Mouse (Mus musculus) left cerebral cortex, postnatal 25 days (tissue): ENCODE results near the gene Serpinb3a. TPM values are rescaled to one million over a fixed set of nuclear protein-coding genes. Genes with fewer than 3 reads are reported as not detected.
"Not testable (repeated sequence)": the region's sequence is repeated elsewhere in the genome, so short reads cannot be mapped to it uniquely, and the experiment has no call there.

Experiments used
- DNase-seq, 2 experiments: peaks; one replicate each; pipeline ENCODE4 v3.0.0; 2022; ENCODE audit warnings: low spot score in 2 of 2, mixed read lengths in 1 of 2
- intact Hi-C: fragments of 180-260 bp; cut with DNase I; formaldehyde crosslinking; loops from one replicate; pipeline ENCODE4 v1.15.1; 2025
- total RNA-seq, 2 experiments: library from RNA; stranded (reverse); gene quantifications; 2 replicates each; pipeline ENCODE4 v1.2.3; 2021

Gene Serpinb3a
- not detected for total RNA-seq

DNA sequence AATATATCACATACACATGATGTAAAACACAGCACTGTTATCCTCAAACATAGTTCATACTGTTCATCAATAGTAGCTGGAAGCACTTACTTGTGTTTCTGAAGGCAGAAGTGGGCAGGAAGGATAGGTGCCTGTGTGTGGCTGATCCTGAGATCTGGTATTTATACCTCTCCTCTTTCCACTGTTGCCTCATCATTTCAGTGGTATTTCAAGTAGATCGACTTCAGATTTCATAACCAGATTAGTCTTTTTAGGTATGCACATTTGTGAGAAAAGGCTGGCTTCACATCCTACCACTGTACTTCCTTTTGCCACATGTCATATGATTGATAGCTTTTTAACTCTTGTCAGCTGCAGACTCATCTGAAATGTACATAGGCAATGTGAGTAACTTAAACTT lies at the start of gene Serpinb3a:
Serpinb3a (minus strand) TSS at position 101 of the 400 bp plus-strand sequence.
- intact Hi-C loops: no loop called here
- DNase-seq: no peak

DNA sequence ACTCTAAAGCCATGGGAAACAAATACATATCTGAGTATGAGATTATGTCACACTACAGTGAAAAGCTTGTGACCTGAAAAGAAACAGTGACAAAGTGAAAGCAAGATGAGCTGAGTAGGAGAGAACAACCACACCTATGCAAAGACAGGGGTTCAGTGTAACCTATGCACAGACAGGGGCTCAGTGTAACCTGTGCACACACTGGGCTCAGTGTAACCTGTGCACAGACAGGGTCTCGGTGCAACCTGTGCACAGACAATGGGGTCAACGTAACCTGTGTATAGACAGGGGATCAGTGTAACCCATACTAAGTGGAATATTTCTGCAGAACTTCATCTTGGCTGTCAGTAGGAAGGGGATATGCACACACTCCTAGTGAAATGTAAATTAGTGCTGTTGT lies 46.3 kb upstream of the Serpinb3a start:
- intact Hi-C loops: no loop called here
- DNase-seq: no peak

DNA sequence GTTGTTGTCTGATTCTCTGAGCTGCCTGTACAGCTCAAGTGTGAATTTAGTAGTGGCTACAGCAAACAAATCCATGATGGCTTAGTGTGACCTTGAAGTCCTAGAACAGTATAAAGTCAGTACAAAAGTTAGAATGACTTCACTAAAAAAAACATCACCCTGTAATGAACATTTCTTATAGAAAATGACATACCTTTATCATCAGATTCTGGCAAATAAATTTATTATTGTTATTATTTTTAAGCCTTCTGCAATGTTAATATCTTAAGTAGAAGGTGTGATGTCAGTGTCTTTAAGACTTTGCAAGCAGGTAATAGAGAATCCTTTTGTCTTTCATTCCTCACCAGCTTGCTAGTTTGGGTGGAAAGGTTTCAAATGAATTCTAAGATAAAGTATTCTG lies 31.3 kb upstream of the Serpinb3a start, which contains the start of gene Serpinb3d:
Serpinb3d (minus strand) TSS at position 101 of the 400 bp plus-strand sequence.
- no peak for DNase-seq
- intact Hi-C loops: no loop called here

DNA sequence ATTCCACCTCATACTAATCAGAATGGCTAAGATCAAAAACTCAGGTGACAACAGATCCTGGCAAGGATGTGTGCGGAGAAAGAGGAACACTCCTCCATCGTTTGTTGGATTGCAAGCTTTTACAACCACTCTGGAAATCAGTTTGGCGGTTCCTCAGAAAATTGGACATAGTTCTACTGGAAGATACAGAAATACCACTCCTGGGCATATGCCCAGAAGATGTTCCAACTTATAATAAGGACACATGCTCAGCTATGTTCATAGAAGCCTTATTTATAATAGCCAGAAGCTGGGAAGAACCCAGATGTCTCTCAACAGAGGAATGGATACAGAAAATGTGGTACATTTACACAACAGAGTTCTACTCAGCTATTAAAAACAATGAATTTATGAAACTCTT lies 17.9 kb downstream of the Serpinb3a start:
- DNase-seq: peak; percentile 12 to 86
- intact Hi-C loops: not testable (repeated sequence)

DNA sequence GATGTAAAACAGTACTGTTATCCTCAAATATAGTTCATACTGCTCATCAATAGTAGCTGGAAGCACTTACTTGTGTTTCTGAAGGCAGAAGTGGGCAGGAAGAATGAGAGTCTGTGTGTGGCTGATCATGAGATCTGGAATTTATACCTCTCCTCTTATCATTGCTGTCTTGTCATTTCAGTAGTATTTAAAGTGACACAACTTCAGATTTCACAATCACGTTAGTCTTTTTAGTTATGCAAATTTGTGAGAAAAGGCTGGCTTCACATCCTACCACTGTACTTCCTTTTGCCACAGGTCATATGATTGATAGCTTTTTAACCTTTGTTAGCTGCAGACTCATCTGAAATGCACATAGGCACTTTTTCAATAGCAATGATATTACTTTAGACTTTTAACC lies 26.2 kb downstream of the Serpinb3a start:
- intact Hi-C loops: no loop called here
- no peak for DNase-seq

DNA sequence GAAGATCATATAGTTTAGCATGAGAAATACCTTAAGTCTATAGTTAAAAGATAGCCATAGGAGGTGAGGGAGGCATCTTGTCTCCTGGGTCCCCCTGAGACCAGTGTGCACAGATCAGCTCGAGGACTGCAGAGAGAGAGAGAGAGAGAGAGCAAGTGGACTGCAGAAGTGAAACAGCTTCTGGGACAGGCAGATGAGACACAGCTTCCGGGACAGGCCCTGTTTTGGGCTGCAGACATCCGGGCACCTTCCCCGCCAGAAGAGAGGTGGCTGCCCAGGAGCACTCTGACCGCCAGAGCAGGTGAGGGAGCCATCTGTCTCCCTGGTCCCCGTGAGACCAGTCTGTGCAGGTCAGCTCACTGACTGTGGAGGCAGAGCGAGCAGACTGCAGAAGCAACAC lies 36.9 kb downstream of the Serpinb3a start:
- DNase-seq: no peak
- intact Hi-C loops: loop anchor here (2.0 kb wide), 1 partner anchor 466 kb away; no protein-coding TSS in a partner anchor

DNA sequence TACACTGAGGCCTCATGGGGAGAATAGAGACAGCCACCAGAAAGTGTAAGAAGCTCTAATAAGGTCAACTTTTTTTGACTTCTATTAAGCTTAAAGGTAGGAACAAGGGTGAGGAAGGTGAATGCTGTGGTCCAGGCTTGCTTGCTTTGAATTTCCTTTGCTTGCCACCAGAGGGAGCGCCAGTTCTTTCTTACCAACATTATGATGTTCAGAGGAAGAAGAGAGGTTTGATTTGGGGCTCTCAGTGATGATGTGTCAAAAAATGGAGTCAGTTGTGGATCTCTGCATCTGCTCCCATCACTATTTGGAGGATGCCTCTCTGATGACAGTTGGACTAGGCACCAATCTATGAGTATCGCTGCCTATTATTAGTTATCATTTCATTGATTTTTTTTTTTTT lies 37.6 kb downstream of the Serpinb3a start:
- intact Hi-C loops: loop anchor here (2.0 kb wide), 1 partner anchor 466 kb away; no protein-coding TSS in a partner anchor

DNA sequence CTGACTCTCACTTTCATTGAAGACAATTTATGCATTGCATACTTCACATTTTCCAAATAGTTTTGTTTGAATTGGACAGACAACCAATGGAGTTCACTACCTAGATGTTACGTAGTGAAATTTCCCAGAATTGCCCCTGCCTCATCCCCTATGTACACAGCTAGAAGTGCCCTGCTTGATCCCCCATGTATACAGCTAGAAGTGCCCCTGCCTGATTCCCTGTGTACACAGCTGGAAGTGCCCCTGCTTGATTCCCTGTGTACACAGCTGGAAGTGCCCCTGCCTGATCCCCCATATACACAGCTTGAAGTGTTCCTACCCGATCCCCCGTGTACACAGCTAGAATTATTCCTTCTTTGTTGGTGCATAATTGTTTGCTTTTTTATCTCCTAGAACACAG lies 45.8 kb downstream of the Serpinb3a start:
- intact Hi-C loops: no loop called here
- DNase-seq: no peak

More for the DNA sequence above, 37.6 kb downstream of the Serpinb3a start:
- peak; percentile 27 to 42 for DNase-seq

DNA sequence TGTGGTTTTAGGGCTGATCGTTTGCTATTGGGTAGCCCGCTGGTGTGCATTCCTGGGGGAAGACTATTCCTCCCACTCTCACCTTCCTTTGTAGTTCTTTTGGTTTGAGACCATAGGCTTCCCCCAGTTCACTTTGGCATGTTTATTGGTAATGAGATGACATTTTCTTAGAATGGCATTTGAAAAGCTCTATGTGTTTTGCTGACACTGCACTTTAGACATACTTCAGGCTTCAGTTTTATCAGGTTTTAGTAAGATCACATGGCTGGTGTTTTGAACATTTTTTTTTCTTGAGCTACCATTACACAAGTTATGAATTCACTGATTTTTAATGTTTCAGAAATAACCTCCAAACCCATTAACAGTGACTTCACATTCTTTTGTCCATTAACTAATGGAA lies 50.3 kb downstream of the Serpinb3a start:
- no peak for DNase-seq
- intact Hi-C loops: no loop called here

DNA sequence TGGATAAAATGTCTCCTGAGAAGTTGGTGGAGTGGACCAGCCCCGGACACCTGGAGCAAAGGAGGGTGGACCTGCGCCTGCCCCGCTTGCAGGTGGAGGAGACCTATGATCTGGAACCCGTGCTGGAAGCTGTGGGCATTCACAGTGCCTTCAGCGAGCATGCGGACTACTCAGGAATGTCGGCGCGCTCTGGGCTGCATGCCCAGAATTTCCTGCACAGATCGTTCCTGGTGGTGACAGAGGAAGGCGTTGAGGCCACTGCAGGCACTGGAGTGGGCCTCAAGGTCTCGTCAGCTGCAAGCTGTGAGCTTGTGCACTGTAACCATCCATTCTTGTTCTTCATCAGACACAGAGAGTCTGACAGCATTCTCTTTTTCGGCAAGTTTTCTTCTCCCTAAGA lies 51.7 kb downstream of the Serpinb3a start:
- DNase-seq: no peak
- intact Hi-C loops: no loop called here

Other genes starting within 250 kb of the Serpinb3a start
- under 1 TPM in 1 of 2 experiments, not detected in 1; 0.23 TPM for gene Serpinb5, start 191.1 kb downstream of the Serpinb3a start, total RNA-seq
- not detected for gene Serpinb12, start 117.9 kb downstream of the Serpinb3a start, total RNA-seq
- not detected for gene Serpinb13, start 71.3 kb downstream of the Serpinb3a start, total RNA-seq
- not detected for gene Serpinb3d, start 31.2 kb upstream of the Serpinb3a start, total RNA-seq
- gene Serpinb3b, start 226.1 kb upstream of the Serpinb3a start, total RNA-seq: not detected
- gene Serpinb3c, start 226.1 kb upstream of the Serpinb3a start, total RNA-seq: not detected